Mouse (Mus musculus): ENCODE results near the gene Fstl3.
A peak's percentile ranks its signal among the peaks of the same experiment; 100 is the strongest.

Fstl3 gene

GRCm38 (mm10) chr10:79760603-79761143 is 16.4 kb upstream of the Fstl3 start:
- no peak for DNase-seq (ENCODE audit: low spot score in 2 of 2)

GRCm38 (mm10) chr10:79762875-79763274 is 14.2 kb upstream of the Fstl3 start:
- no peak for DNase-seq (ENCODE audit: low spot score in 2 of 2)

- peak; percentile 25 to 48 for DNase-seq (ENCODE audit: low spot score in 2 of 2)
These were observed 12.8 kb upstream of the Fstl3 start for GRCm38 (mm10) chr10:79764234-79764633.

- no peak for DNase-seq (ENCODE audit: low spot score in 2 of 2)
These were observed 11.8 kb upstream of the Fstl3 start for GRCm38 (mm10) chr10:79765228-79765745.

- DNase-seq (ENCODE audit: low spot score in 2 of 2), result no peak
These were observed 11.0 kb upstream of the Fstl3 start for GRCm38 (mm10) chr10:79766001-79766507.

- DNase-seq (ENCODE audit: low spot score in 2 of 2), result peak; percentile 99
These were observed 10.4 kb upstream of the Fstl3 start, which contains the start of gene Rnf126 for GRCm38 (mm10) chr10:79766508-79767325. Rnf126 (minus strand) TSS chr10:79766952.

- DNase-seq (ENCODE audit: low spot score in 2 of 2), result peak; percentile 85 to 89
These were observed 9.5 kb upstream of the Fstl3 start for GRCm38 (mm10) chr10:79767372-79768244.

GRCm38 (mm10) chr10:79768400-79768799 is 8.7 kb upstream of the Fstl3 start:
- DNase-seq (ENCODE audit: low spot score in 2 of 2), result peak; percentile 66 to 71

- no peak for DNase-seq (ENCODE audit: low spot score in 2 of 2)
These were observed 7.7 kb upstream of the Fstl3 start for GRCm38 (mm10) chr10:79769329-79769728.

GRCm38 (mm10) chr10:79772320-79772719 is 4.8 kb upstream of the Fstl3 start:
- no peak for DNase-seq (ENCODE audit: low spot score in 2 of 2)

GRCm38 (mm10) chr10:79773208-79773607 is 3.9 kb upstream of the Fstl3 start:
- no peak for DNase-seq (ENCODE audit: low spot score in 2 of 2)

- no peak for DNase-seq (ENCODE audit: low spot score in 2 of 2)
These were observed 2.4 kb upstream of the Fstl3 start for GRCm38 (mm10) chr10:79774486-79775279.

GRCm38 (mm10) chr10:79778006-79778405 is 934 bp downstream of the Fstl3 start:
- DNase-seq (ENCODE audit: low spot score in 2 of 2), result peak; percentile 25 to 43

GRCm38 (mm10) chr10:79779193-79779592 is 2.1 kb downstream of the Fstl3 start:
- no peak for DNase-seq (ENCODE audit: low spot score in 2 of 2)

GRCm38 (mm10) chr10:79779784-79780663 is 3.0 kb downstream of the Fstl3 start:
- DNase-seq (ENCODE audit: low spot score in 2 of 2), result peak; percentile 98

- DNase-seq (ENCODE audit: low spot score in 2 of 2), result no peak
These were observed 3.6 kb downstream of the Fstl3 start for GRCm38 (mm10) chr10:79780664-79781015.

- DNase-seq (ENCODE audit: low spot score in 2 of 2), result no peak
These were observed 4.1 kb downstream of the Fstl3 start for GRCm38 (mm10) chr10:79781139-79781538.

GRCm38 (mm10) chr10:79781956-79782355 is 4.9 kb downstream of the Fstl3 start:
- DNase-seq (ENCODE audit: low spot score in 2 of 2), result no peak

GRCm38 (mm10) chr10:79783050-79783449 is 6.0 kb downstream of the Fstl3 start:
- no peak for DNase-seq (ENCODE audit: low spot score in 2 of 2)

Data from urinary bladder, postnatal 36 days (tissue).